Mouse (Mus musculus) midbrain, postnatal 0 days (tissue): ENCODE results near the gene Il12rb1. TPM values are rescaled to one million over a fixed set of nuclear protein-coding genes. Genes with fewer than 3 reads are reported as not detected.

Experiments used
- ATAC-seq: fragments of 200-750 bp; cut with Nextera tagmentation; 2 replicates; pipeline ENCODE4 v1.8.0; 2017; ENCODE audit warnings: moderate number of reproducible peaks, mild to moderate bottlenecking, moderate TSS enrichment, moderate library complexity; ENCODE audit not compliant: low FRiP score
- DNase-seq: peaks from one replicate; pipeline ENCODE4 v3.0.0-alpha.2; 2015; ENCODE audit warnings: low spot score
- H3K27ac ChIP-seq: fragments of 300-500 bp; sonication (generic); 2 replicates; pipeline ENCODE4 v1.5.1; 2014; ENCODE audit warnings: low read depth, mild to moderate bottlenecking, low read length, mixed read lengths
- H3K27me3 ChIP-seq: fragments of 300-500 bp; sonication (generic); 2 replicates; pipeline ENCODE4 v1.6.1; 2014; ENCODE audit warnings: low read length, control low read depth, mixed read lengths; ENCODE audit not compliant: insufficient read depth
- H3K36me3 ChIP-seq: fragments of 300-500 bp; sonication (generic); 2 replicates; pipeline ENCODE4 v1.6.1; 2014; ENCODE audit warnings: low read length, control low read depth, mixed read lengths; ENCODE audit not compliant: insufficient read depth
- H3K4me1 ChIP-seq: fragments of 300-500 bp; sonication (generic); 2 replicates; pipeline ENCODE4 v1.6.1; 2014; ENCODE audit warnings: mild to moderate bottlenecking, control low read depth, antibody characterized with exemption, low read length, mixed read lengths; ENCODE audit not compliant: insufficient read depth
- H3K4me2 ChIP-seq: fragments of 300-500 bp; sonication (generic); 2 replicates; pipeline ENCODE4 v1.6.1; 2014; ENCODE audit warnings: low read depth, mild to moderate bottlenecking, low read length, mixed read lengths; ENCODE audit not compliant: poor library complexity, severe bottlenecking
- H3K4me3 ChIP-seq: fragments of 300-500 bp; sonication (generic); 2 replicates; pipeline ENCODE4 v1.5.1; 2014; ENCODE audit warnings: low read depth, mild to moderate bottlenecking, low read length, moderate library complexity
- H3K9ac ChIP-seq: fragments of 300-500 bp; sonication (generic); replicated peaks from 2 replicates; pipeline ENCODE4 v1.6.1; 2014; ENCODE audit warnings: mild to moderate bottlenecking, low read length, moderate library complexity, mixed read lengths; ENCODE audit not compliant: poor library complexity, severe bottlenecking
- H3K9me3 ChIP-seq: fragments of 300-500 bp; sonication (generic); 2 replicates; pipeline ENCODE4 v1.6.1; 2016; ENCODE audit warnings: low read length, control low read depth
- CTCF ChIP-seq: IDR thresholded peaks from 2 replicates; pipeline ENCODE4 v1.5.1; 2016; ENCODE audit warnings: antibody characterized with exemption, mild to moderate bottlenecking
- WGBS: fragments of 180-500 bp; shearing (Covaris S2); extraction: QIAGEN DNeasy Blood & Tissue Kit; methylation state at CpG from one replicate; pipeline ENCODE4 v1.1.7; 2014; 5-methylcytosine and 5-hydroxymethylcytosine counted together
- polyA plus RNA-seq: library from polyadenylated mRNA; unstranded; fragments of >200 nt; fragmentation: Nextera tagmentation; extraction: Ambion mirVana; gene quantifications from 2 replicates; pipeline ENCODE4 v1.2.1, GENCODE M21; 2015
- total RNA-seq: library from RNA; depleted of rRNA; stranded (reverse); fragments of >200 nt; gene quantifications from 2 replicates; pipeline ENCODE4 v1.2.3, GENCODE M21; 2014; rRNA removed

Gene Il12rb1
- not detected in 2 replicates for total RNA-seq
- polyA plus RNA-seq = not detected in 2 replicates

GRCm38 (mm10) chr8:70808239-70808638, at the start of gene Il12rb1:
Gene Il12rb1, plus strand, starts transcription at chr8:70808449.
- WGBS = 66% methylated on average over 5 of the region's 5 CpGs
- H3K36me3 ChIP-seq = no peaks in the 10 kb centered on the region
- peaks cover 11% of the 10 kb centered on the region for H3K27me3 ChIP-seq
- H3K4me1 ChIP-seq = no peaks in the 10 kb centered on the region
- no peak within 1 kb of the TSS for H3K9ac ChIP-seq
- no peak within 1 kb of the TSS for H3K4me2 ChIP-seq
- no peak for DNase-seq
- ATAC-seq = no peak
- no peak within 1 kb of the TSS for H3K27ac ChIP-seq
- no peaks in the 10 kb centered on the region for H3K9me3 ChIP-seq
- no peak within 1 kb of the TSS for H3K4me3 ChIP-seq
- TF ChIP-seq CTCF = no peak

- no peak overlapping the region for H3K4me2 ChIP-seq
- WGBS = 66% methylated on average over 19 of the region's 19 CpGs
- peaks cover 25% of the 10 kb centered on the region for H3K36me3 ChIP-seq
- no peaks in the 10 kb centered on the region for H3K27me3 ChIP-seq
- peak; percentile 73 for DNase-seq
- no peak for ATAC-seq
- no peak for TF ChIP-seq CTCF
- H3K9ac ChIP-seq = no peak overlapping the region
- H3K9me3 ChIP-seq = no peaks in the 10 kb centered on the region
- H3K4me3 ChIP-seq = no peak overlapping the region
- peaks cover 10% of the 10 kb centered on the region; the same call in 1 of the 2 replicates for H3K4me1 ChIP-seq
- H3K27ac ChIP-seq = no peak overlapping the region
Observed at GRCm38 (mm10) chr8:70758616-70759561, 49.4 kb upstream of the Il12rb1 start.

- H3K27me3 ChIP-seq = no peaks in the 10 kb centered on the region
- WGBS = 2% methylated on average over 22 of the region's 22 CpGs
- peak overlapping the region; percentile 66 for H3K4me3 ChIP-seq
- H3K36me3 ChIP-seq = peaks cover 29% of the 10 kb centered on the region
- TF ChIP-seq CTCF = no peak
- no peaks in the 10 kb centered on the region for H3K9me3 ChIP-seq
- peaks cover 10% of the 10 kb centered on the region; the same call in 1 of the 2 replicates for H3K4me1 ChIP-seq
- peak overlapping the region; percentile 98 for H3K4me2 ChIP-seq
- DNase-seq (no peak), ATAC-seq (no peak)
- peak overlapping the region; percentile 73 for H3K9ac ChIP-seq
- peak overlapping the region; percentile 71 for H3K27ac ChIP-seq
Observed at GRCm38 (mm10) chr8:70760350-70760749, 47.9 kb upstream of the Il12rb1 start.

DNA sequence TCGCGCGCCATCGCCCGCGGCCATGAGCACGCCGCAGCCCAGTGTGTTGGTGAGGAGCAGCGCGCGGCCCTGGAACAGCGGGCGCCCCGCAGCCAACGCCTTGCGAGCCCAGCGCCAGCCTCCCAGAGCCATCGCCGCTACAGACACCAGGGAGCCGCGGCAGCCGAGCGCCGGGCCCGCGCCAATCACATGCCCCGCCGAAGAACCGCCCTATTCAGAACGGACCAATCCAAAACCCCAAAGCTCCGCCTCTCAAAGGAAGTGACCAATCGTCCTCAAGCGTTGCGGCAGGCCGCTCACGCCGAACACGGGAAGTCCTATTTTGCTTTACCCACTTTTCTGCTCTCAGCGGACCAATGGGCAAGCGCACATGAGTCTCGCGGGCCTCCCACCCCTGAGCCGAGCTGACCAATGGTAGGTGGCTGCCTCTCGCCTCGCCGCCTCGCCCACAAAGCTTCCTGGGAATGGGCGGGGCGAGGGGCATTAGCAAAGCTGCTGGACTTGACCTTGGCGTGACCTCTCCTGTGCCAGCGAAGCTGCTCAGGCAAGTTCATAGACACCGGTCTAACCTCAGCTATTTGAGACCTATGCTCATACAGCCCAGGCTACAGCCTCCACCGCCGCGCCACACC, 47.4 kb upstream of the Il12rb1 start, which contains the start of gene Mpv17l2:
TSS of gene Mpv17l2 (minus strand) at position 172 of the 632 bp plus-strand sequence.
- peak within 1 kb of the TSS; percentile 66 for H3K4me3 ChIP-seq
- no peak for TF ChIP-seq CTCF
- H3K4me1 ChIP-seq = peaks cover 9% of the 10 kb centered on the region; the same call in 1 of the 2 replicates
- peak within 1 kb of the TSS; percentile 73 for H3K9ac ChIP-seq
- H3K36me3 ChIP-seq = peaks cover 29% of the 10 kb centered on the region
- under 1% methylated on average over 47 of the region's 55 CpGs for WGBS
- no peaks in the 10 kb centered on the region for H3K9me3 ChIP-seq
- peak within 1 kb of the TSS; percentile 71 for H3K27ac ChIP-seq
- ATAC-seq = peak; percentile 93
- peak; percentile 99 for DNase-seq
- peak within 1 kb of the TSS; percentile 98 for H3K4me2 ChIP-seq
- 0 out of 2 replicates have a peak, but pooled peaks cover 1% of the 10 kb centered on the region for H3K27me3 ChIP-seq

DNA sequence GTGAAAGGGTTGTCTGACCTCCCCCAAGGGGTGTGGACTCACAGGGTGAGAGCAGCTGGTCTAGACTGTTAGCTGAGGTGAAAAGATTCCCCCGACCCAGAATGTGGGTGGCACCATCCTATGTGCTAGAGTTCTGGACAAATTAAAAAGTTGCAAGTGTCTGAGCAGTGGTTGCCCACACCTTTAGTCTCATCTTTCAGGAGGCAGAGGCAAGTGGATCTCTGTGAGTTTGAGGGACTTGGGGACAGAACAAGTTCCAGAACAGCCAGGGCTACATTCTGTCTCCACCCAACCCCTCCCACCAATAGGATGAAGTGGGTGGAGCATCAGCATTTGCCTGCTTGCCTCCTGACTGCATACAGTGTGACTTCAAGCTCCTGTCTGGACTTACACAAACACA, 46.1 kb upstream of the Il12rb1 start:
- peaks cover 8% of the 10 kb centered on the region; the same call in 1 of the 2 replicates for H3K4me1 ChIP-seq
- H3K4me3 ChIP-seq = no peak overlapping the region
- 0 out of 2 replicates have a peak, but pooled peaks cover 4% of the 10 kb centered on the region for H3K27me3 ChIP-seq
- TF ChIP-seq CTCF = no peak
- no peak for ATAC-seq
- no peak overlapping the region for H3K4me2 ChIP-seq
- no peak for DNase-seq
- H3K9ac ChIP-seq = no peak overlapping the region
- peaks cover 18% of the 10 kb centered on the region for H3K36me3 ChIP-seq
- H3K9me3 ChIP-seq = no peaks in the 10 kb centered on the region
- no peak overlapping the region for H3K27ac ChIP-seq
- 92% methylated on average over 1 of the region's 1 CpGs for WGBS
